Mouse (Mus musculus) kidney, postnatal 36 days (tissue): ENCODE results near the gene Ier5.

Experiments
- DNase-seq, 2 experiments: peaks; one replicate each; pipeline ENCODE4 v3.0.0; 2021 to 2022; ENCODE audit warnings: mixed read lengths in 2 of 2

Gene Ier5

GRCm38 (mm10) chr1:155098486-155099279, 753 bp downstream of the Ier5 start:
- DNase-seq, result peak; percentile 46 to 67

DNA sequence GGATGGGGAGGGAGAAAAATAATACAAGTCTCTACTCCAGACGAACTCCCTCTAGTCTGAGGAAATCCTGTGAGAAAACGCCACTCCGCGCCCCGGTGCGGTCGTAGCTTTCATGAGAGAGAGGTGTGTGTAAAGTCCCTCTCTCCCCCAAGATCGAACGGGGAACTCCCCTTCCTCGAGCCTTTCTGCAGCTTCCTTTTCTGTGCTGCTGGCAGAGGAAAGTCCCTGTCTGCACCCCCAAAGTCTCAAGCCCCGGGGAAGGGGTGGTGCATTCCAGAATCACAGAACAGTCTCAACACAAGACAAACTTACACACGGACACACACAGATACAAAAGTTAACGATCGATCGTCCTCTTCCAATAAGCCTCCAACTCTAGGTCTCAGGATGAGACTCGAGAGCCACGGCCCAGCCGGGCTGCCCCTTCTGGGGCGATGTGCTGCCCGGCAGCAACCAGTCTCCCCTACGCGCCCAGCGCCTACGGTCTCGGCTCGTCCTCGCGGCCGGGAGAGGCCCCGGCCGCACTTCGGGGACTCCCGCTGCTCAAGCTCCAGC, 1.4 kb downstream of the Ier5 start:
- DNase-seq, result peak in 1 of 2 experiments; percentile 63

- DNase-seq, result no peak
Observed at GRCm38 (mm10) chr1:155097354-155097753, 2.1 kb downstream of the Ier5 start.

DNA sequence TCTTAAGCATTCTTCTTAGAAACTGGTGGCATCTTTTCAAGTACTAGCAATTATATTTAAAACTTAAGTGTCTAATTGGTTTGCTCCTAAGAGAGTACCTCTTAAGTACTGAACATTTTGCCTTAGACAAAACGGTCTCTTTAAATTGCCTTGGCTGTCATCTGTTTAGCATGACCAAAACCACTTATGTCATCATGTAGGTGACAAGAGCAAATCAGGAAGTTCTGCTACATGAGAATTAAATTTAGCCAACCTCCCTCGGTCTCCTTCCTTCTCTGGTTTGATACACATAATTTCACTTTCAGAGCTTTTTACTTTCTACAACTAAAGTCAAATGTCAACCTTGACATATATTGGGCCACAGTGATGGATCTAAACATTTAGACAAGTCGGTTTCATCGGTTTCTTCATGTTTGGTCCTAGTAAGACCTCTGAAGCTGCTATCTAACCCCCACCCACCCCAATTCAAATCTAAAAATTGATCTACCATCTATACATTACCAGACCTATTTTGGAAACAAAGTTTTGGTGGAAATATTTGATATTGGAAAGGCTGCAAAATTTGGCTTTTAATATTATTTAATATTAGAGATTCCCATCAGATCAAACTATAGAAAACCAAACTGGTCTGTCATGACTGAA, 2.7 kb downstream of the Ier5 start:
- DNase-seq, result no peak

- DNase-seq, result peak; percentile 55 to 68
Observed at GRCm38 (mm10) chr1:155093971-155094707, 5.3 kb downstream of the Ier5 start.

DNA sequence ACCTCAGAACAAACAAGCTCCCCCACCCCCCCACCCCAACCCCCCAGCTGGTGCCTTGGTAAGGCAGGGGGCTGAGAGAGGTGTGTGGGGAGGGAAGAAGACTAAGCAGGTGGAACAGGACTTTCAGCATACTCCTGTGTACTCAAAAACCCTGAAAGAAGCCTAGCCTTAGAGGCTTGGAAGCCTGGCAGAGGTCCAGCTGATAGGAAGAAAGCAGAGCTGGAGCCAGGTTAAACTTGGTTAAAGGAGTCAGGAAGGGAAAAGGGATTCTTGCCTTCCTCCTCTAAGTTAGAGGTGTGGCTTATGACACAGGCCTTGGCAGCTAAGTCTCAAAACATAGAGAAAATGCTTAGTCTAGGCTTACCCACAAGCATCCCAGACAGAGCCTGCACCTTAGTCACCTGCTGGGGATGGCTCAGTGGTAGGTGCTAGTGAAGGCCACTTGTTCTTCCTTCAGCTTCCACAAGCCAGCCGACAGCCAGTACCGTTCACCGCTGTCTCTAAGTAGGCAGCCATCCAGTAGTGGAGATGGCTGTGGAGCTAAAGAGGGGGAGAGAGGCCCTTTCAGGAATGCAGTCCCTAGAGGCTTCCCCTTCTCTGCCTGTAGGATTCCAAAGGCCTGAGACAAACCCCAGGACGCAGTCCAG, 6.2 kb downstream of the Ier5 start:
- peak; percentile 62 to 75 for DNase-seq

DNA sequence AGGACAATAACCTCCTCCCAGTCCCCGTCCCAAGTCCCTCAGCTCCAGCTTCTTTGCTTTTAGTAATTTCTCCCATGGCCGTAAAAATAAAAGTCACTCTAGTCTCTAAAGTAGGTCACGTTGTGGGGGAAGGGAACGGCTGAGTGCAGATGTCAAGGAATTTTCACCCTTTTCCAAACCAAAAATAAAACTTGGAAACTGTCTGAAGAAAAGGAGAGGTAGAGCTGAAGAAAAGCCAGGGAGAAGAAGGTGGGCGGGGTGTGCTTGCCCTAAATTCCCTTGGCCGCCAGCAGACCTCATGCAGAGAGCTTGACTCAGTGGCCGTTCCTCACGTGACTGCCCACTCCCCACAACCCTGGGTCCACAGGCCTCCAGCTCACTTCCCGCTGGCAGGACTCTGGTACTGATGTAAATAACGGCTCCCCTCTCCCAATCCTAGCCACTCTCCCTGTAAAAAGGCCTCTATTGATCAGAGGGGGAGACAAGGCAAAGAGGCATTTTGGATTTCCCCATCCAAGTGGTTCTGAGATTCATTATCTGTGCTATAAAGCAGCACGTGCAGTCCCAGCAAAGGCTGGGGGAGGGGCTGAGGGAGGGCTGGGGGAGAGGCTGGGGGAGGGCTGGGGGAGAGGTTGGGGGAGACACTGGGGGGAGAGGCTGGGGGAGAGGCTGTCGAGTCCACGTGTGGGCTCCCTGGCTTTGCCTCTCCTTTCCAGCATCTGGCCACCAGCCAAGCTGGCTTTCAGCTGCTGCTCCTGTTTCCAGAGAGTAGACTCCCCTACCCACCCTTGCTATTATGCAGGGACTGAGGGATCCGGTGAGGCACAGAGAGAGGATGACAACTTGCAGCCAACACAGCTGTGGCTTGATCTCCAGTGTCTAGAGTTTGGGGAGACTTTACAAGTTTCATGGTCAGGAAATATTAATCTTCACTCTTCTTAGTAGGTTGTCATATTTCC, 7.3 kb downstream of the Ier5 start:
- DNase-seq, result peak; percentile 61 to 75

GRCm38 (mm10) chr1:155091374-155091841, 8.0 kb downstream of the Ier5 start:
- DNase-seq, result no peak

DNA sequence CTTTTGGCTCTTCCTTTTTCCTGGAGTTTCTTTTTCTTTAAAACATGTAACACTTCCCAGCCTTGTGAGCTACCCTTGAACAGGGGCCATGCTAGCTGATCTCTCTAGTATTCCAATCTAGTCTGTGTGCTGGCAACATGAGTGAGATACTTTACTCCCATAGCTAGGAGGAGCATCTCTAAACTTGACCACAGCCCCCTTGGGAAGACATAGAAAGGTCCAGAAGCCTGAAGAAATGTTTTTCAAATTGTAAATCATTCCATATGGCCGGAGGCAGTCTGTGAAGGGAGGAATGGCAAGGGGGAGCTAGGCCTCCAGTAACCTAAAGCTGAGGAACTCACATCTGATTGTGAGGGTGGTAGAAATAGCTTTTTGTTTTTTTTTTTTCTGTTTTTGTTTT, 8.7 kb downstream of the Ier5 start:
- DNase-seq, result no peak

GRCm38 (mm10) chr1:155090327-155090726, 9.1 kb downstream of the Ier5 start:
- DNase-seq, result no peak

DNA sequence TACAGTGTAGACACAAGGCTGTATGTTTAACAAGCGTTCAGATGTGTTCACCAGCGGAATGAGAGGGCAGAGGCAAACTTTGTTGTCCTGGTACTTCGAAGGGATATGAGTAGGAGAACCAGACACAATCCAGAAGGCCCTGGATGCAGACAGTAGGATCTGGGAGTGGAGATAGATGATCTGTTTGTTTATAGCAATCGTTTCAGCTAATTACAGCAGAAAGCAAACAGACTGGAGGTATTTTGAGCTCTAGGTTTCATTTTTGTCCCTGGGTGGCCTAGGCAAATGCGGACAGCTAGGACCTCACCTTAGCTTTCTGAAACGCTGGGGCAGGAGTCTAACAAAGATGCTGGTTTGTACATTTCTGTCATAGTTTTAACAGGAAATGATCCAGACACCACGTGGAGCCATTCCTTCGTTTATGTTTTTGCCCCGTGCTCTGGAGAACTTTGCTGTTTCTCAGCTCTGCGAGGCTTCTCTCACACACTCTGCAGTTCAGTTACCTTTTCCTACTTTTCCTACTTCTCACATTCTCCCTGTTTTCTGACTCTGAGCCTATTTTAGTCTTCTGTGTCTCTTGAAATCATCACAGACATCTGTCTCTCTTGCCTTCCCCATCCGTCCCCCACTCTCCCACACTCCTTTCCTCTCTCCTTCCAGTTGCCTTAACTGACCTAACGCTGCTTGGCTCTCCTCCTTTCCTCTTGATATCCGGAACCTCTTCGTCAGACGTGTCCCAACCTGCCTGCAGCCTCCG, 10.4 kb downstream of the Ier5 start:
- no peak for DNase-seq

DNA sequence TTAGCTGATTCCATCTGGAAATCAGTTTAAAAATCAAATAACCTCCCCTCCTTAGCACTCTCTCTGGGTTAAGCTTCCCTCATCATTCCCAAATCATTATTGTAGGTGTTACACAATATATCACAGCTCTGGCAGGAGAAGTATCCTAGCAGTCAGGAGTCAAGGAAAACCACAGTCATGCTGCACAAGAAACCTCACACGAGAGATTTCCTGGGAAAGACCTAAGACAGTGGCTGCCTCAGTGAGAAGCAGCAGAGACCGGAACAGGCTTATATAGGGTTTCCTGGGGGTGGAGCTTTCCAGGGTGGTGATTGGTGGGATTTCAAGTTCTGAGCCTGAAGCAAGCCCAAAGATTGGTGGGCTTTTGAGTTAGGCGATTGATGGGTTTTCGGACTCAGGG, 11.4 kb downstream of the Ier5 start:
- no peak for DNase-seq

DNA sequence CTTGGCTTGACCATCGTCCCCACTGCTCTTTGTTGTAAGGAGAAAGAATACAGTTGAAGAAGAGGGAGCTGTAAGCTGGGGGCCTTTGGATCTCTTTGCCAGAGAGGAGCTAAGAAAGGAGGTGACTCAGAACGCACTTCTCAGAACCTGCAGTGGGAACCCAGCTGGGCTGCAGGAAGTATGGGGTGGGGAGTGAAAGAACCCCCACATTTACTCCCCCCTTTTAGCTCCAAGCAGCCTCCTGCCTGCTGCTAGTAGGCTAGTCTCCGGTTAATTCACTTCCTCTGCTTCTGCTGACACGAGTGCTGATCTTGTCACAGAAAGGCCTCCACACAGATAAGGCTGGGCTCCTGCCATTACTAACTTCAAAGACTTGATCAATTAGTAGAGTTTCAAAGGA, 12.5 kb downstream of the Ier5 start:
- DNase-seq, result no peak

GRCm38 (mm10) chr1:155086416-155086815, 13.0 kb downstream of the Ier5 start:
- DNase-seq, result peak; percentile 52 to 64

DNA sequence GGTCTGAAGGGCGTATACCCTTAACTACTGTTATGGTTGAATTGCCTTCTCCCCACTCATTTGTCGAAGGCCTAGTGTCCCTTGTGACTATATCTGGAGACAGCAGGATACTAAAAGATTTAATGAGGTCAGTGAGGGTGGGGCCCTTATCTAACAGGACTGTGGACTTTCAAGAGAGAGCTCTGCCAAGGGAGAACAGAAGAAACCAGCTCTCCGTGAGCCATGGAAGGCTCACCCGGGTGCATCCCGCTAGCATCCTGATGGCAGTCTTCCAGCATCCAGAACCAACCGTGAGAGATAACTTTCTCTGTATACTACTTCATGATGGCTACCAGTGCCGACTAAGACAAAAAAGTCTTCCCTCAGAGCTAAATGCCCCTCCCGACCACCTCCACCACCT, 14.6 kb downstream of the Ier5 start:
- DNase-seq, result peak; percentile 61 to 71

DNA sequence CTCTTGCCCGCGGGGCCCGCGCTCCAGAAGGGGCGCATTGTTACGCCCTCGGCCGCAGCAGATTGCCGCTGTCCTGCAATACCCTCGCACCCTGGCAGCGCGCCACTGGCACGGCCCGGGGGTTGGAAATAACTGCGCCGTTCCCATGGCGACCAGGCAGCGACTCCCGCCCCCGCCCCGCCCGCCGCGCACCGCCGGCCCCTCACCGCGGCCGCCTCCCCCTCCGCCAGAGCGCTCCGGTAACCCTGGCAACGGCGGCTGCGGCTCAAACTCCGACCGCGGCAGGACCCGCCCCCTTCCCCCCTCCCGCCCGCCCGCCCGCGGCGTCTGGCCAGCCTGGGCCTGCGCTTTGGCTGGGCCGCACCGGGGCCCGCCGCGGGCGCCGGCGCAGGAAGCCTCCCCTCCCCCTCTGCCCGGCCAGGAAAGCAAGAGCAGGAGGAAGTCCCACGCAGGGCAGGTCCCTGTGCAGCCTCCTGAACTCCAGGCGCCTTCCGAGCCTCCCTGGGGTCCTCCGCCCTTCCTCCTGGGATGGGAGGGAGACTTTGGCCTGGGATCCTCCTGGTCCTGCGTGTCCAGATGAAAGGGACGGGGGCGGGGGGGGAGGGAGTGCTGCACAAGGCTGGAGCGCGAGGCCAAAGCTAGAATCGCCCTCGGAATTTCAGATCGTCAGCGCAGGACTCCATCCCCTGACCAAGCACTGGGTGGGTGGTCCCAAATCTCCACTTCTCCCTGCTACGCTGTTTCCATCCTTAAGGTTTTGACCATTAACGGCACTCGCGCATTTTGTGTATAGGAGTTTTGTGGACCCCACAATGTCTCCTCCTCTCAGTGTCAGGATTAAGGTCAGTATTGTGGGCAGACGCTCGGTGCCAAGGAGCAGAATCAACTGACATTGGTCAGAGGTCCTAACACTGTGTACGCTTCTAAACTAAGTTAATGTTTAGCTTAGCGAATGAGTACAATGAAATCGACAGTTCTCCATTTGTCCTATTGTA, 15.9 kb downstream of the Ier5 start:
- DNase-seq, result peak; percentile 97 to 99

- peak; percentile 50 to 72 for DNase-seq
Observed at GRCm38 (mm10) chr1:155082965-155083268, 16.5 kb downstream of the Ier5 start.

- DNase-seq, result peak; percentile 58 to 66
Observed at GRCm38 (mm10) chr1:155082158-155082964, 17.1 kb downstream of the Ier5 start.

GRCm38 (mm10) chr1:155077675-155078074, 21.8 kb downstream of the Ier5 start:
- DNase-seq, result peak in 1 of 2 experiments; percentile 34
